Mouse (Mus musculus) liver, adult (tissue): ENCODE data around the gene Hoxd12.

ENCODE experiments used
- GATA4 ChIP-seq: IDR thresholded peaks from 2 replicates; pipeline ENCODE4 v1.6.1; 2014; ENCODE audit warnings: mild to moderate bottlenecking, low read length; ENCODE audit not compliant: insufficient replicate concordance

Gene Hoxd12

DNA sequence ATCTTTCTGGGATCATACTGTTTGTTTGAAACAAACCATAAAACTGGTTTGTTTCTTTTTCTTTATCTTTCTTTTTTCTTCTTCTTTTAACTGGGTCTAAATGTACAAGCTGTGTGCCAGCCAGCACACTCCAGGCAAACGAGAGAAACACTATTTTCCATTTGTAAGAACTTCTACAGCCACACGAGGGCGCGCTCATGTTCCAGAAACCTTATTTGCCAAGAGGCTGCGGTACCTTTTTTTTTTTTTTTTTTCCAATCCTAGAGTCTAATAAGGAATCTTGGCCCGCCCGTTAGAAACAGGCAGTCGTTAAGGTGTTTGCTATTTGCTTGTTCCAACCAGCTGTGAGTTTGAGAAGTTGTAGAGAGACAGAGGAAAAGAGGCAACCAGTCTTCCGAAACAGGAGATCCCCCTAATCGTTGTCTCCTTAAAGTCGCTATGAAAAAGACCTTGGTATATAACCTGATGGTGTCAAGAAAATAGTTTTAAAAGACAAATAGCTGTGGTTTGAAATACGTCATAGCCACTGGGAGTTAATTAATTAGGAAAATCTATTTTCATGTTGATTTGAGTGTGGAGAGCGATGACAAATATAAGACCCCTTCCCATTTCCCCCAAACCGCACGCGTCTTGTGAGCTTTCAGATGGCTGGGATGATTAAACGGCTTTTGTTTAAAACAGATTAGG lies 11.6 kb downstream of the Hoxd12 start:
- TF ChIP-seq GATA4: no peak

DNA sequence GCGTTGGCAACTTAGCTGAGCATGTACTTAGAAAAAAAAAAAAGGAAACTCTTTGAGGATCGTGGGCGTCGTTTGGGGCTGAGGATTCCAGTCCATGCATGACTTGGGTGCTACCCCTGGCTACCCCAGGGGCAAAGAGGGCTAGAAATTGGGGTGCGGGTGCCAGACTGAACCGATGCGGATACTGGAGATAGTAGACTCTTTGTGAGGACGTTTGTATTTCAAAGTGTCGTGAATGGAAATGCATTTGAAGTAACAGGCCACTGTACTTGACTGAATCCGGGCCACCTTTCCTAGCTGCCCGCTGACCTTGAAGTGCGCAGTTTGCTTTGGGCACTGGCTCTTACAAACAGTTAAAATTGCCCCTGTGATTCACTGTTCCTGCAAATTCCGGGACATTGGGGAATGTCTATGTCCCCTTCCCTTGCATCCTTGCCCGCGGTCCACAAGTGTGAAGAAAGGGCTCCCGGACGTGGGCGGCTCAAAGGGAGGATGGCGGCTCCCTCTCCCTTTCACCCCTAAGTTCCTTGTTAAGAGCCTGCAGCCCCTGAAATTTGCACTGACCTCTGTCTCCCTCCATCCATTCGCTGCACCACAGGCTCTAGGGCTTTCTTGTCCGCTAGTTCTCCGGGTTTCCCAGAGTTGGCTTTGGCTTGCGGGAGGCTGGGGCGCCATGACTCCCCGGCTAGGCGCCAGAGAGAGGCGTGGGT lies 12.3 kb downstream of the Hoxd12 start:
- TF ChIP-seq GATA4: no peak

DNA sequence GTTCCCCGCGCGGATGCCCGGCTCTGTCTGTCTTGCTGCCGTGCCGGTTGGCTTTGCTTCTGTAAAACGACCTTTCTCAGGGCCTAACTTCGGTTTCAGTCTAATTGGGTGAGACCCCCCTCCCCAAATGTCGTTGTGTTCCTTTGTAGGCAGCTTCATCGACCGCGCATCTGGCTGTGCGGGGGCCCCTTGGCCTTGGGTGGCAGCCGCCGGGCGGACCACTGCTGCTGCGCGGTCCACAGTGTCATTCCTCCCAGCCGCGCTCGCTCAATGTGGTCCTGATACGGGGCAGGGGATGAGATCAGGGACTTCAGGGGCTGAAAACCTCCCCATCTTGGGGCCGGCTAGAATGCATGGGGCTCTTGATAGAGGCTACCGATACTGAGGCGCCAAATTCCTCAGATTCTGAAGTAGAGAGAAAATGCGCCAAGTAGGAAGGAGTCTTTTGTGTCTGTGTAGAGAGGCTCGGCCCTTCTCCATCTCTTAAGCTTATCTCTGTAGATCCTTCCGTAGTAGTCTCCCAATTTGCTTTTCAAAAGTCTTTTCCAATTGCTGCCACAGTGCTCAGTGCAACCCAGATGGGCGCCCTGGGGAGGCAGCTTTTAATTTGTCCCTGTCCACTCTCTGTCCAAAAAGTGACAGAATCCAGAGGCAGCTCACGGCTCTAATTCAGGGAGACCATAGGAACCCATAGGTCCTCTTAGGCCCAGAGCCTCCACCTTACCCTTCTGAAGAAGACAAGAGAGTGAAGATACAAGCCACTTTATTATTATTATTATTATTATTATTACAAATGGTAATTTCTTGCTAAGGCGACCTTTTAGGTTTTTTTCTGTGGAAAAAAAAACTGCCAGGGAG lies 13.1 kb downstream of the Hoxd12 start:
- TF ChIP-seq GATA4: no peak

- TF ChIP-seq GATA4: no peak
Observed at GRCm38 (mm10) chr2:74688795-74689573, 14.2 kb downstream of the Hoxd12 start.

GRCm38 (mm10) chr2:74689574-74690337 lies 14.9 kb downstream of the Hoxd12 start:
- TF ChIP-seq GATA4: no peak

GRCm38 (mm10) chr2:74690338-74690716 lies 15.5 kb downstream of the Hoxd12 start:
- TF ChIP-seq GATA4: no peak

DNA sequence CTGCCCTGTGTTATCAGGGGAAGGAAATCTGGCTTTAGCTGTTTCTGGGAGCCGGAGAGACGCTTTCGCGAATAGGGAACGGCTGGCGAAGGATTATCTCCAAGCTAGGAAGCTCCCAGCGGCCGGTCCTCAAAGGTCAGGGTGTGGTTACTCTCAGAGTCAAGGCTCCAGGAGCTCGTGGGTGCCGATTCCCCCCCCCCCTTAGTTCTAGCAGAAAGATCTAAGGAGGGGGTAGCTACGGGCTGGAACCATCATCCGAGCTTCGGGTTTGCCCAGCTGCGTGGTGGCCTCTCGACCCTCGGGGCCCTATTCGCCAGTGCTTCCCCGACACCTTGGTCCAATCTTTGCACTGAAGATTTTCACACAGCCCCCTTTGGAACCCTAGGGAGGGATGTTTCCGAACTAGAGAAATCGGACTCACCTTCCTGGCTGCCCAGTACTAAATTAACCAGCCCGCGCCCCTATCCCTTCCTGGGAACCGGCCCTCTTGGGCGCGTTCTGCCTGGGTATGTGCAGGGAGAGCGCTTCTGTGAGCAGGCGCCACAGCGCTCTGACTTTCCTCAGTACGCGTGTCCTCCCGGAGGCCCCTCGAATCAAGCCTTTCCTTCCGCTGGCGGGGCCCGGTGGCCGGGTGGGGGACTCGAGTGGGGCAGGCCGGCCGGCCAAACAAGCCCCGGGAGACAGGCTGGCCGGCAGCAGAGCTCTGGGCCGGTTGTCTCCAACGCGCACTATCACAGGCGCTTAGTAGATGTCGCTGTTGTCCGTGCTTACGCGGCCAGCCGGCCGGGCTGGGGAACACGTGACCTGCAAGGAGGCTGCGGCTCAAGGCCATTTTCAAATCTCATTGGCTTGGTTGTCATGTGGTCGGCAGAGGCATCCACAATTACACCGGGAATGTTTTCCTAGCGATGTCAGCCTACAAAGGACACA lies 16.5 kb downstream of the Hoxd12 start, which contains the start of gene Hoxd10:
Hoxd10 (plus strand) TSS at position 903 of the 930 bp plus-strand sequence.
- no peak for TF ChIP-seq GATA4

- no peak for TF ChIP-seq GATA4
Observed at GRCm38 (mm10) chr2:74691995-74692807, 17.4 kb downstream of the Hoxd12 start.

DNA sequence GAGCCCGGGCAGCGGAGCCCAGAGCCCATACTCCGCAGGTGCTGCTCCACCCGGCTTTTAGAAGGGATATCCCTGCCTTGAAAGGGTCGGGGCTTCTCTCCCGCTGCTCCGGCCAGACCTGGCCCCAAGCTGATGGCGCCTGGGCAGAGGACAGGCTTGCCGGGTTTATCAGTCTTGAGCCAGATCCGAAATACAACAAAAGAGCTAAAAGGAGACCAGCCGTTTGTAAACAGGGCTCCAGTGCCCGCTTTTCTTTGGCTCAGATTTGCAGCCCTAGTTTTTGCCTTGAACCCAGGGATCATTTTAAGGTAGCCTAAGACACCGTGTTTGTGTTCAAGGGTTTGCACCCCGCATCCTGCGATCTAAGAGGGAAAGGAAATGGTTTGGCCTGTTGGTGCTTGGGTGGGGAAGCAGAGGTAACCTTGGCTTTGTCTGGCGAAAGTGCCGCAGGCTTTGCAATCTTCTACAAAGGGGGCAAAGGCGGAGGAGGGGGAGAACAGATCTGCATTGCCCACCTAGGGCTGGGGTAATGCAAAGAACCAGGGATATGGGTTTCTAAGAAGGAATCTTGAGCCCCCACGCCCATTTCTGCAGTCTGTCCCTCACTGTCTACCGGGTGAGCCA lies 18.1 kb downstream of the Hoxd12 start:
- TF ChIP-seq GATA4: no peak

- no peak for TF ChIP-seq GATA4
Observed at GRCm38 (mm10) chr2:74693432-74693827, 18.6 kb downstream of the Hoxd12 start.

DNA sequence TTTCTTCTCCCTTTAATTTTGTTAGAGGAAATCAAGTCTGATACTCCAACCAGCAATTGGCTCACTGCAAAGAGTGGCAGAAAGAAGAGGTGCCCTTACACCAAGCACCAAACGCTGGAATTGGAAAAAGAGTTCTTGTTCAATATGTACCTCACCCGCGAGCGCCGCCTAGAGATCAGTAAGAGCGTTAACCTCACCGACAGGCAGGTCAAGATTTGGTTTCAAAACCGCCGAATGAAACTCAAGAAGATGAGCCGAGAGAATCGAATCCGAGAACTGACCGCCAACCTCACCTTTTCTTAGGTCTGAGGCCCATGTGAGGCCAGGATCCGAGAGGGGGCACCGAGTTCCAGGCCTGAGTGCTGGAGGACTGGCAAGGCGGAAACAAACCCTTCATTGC lies 19.3 kb downstream of the Hoxd12 start:
- TF ChIP-seq GATA4: no peak

DNA sequence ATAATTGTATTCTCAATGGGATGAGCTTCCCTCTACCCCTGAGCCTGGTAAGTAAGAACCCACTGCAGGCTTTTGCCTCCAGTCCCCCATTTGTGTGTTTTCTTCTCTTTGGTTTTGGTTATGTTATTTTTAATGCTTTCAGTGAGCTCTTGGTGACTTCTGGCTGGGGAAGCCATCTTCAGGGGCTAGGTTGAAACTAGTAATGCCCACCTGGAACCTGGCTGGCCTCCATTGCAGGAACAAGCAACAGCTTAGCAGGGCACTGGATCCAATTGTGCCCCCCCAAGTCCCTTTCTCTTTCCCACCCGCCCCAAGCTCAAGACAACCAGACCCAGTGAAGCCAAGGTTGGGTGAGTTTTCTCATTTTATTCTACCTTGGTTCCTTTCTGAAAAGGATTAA lies 20.6 kb downstream of the Hoxd12 start:
- TF ChIP-seq GATA4: no peak
